Mouse (Mus musculus) cerebellum, adult 2 months (tissue): ENCODE measurements around the gene Mast1. TPM values are rescaled to one million over a fixed set of nuclear protein-coding genes. Genes with fewer than 3 reads are reported as not detected.

Experiments
- DNase-seq, 2 experiments: peaks; one replicate each; pipeline ENCODE4 v3.0.0; 2021
- H3K27ac ChIP-seq: fragments of 200-500 bp; 2 replicates; pipeline ENCODE4 v1.5.1; 2012; ENCODE audit warnings: low read length, control low read depth, inconsistent platforms; ENCODE audit not compliant: insufficient read depth
- H3K27me3 ChIP-seq: fragments of 200-500 bp; 2 replicates; pipeline ENCODE4 v1.6.1; 2012; ENCODE audit warnings: inconsistent platforms, mild to moderate bottlenecking, low read length, moderate library complexity; ENCODE audit not compliant: control insufficient read depth, insufficient read depth
- H3K4me1 ChIP-seq: fragments of 200-500 bp; 2 replicates; pipeline ENCODE4 v1.6.1; 2011; ENCODE audit warnings: low read length; ENCODE audit not compliant: control insufficient read depth, insufficient read depth
- H3K4me3 ChIP-seq: fragments of 200-500 bp; replicated peaks from 2 replicates; pipeline ENCODE3; 2011; ENCODE audit warnings: mild to moderate bottlenecking, low read depth, low read length, control low read depth; ENCODE audit not compliant: insufficient read depth
- CTCF ChIP-seq: fragments of 200-500 bp; IDR thresholded peaks from 2 replicates; pipeline ENCODE4 v1.5.1; 2011; ENCODE audit warnings: low read depth, mild to moderate bottlenecking, control low read depth, low read length, moderate library complexity, borderline replicate concordance; ENCODE audit not compliant: insufficient read depth
- POLR2A ChIP-seq: fragments of 200-500 bp; IDR thresholded peaks from 2 replicates; pipeline ENCODE4 v1.6.1; 2011; ENCODE audit warnings: low read length, control low read depth, borderline replicate concordance; ENCODE audit not compliant: insufficient read depth
- WGBS: fragments of 180-500 bp; shearing (Covaris S2); methylation state at CpG from one replicate; pipeline ENCODE4 v1.1.7; 2018; 5-methylcytosine and 5-hydroxymethylcytosine counted together
- polyA plus RNA-seq: library from polyadenylated mRNA; depleted of rRNA; stranded (reverse); fragments of >200 nt; gene quantifications from 2 replicates; pipeline ENCODE4 v1.2.3, GENCODE M21; 2012; rRNA removed

Gene Mast1
- polyA plus RNA-seq, 1 experiment = 115 TPM

GRCm38 (mm10) chr8:84874339-84874738 lies 62.8 kb downstream of the Mast1 start:
- Histone ChIP-seq H3K27me3 (no peaks in the 10 kb centered on the region), H3K4me3 (no peak overlapping the region), H3K4me1 (peaks cover 9% of the 10 kb centered on the region), H3K27ac (no peak overlapping the region)
- DNase-seq = no peak
- 97% methylated on average over 3 of the region's 3 CpGs for WGBS
- no peak for TF ChIP-seq POLR2A
- TF ChIP-seq CTCF = no peak

- Histone ChIP-seq H3K4me3 (no peak overlapping the region), H3K27me3 (no peaks in the 10 kb centered on the region), H3K27ac (no peak overlapping the region), H3K4me1 (peaks cover 9% of the 10 kb centered on the region)
- TF ChIP-seq POLR2A (no peak), CTCF (no peak)
- 94% methylated on average over 4 of the region's 4 CpGs for WGBS
- no peak for DNase-seq
These were observed 64.1 kb downstream of the Mast1 start for GRCm38 (mm10) chr8:84873016-84873415.

- H3K27ac ChIP-seq = no peak overlapping the region
- peak in 1 of 2 experiments; percentile 29 for DNase-seq
- WGBS = 7% methylated on average over 54 of the region's 54 CpGs
- H3K4me1 ChIP-seq = peaks cover 6% of the 10 kb centered on the region
- peak overlapping the region; percentile 56 for H3K4me3 ChIP-seq
- no peak for TF ChIP-seq CTCF
- TF ChIP-seq POLR2A = no peak
- H3K27me3 ChIP-seq = no peaks in the 10 kb centered on the region
These were observed 64.7 kb downstream of the Mast1 start for GRCm38 (mm10) chr8:84872309-84872965.

GRCm38 (mm10) chr8:84871376-84872308 lies 65.5 kb downstream of the Mast1 start, which contains the start of gene Syce2:
Gene Syce2, plus strand, starts transcription at chr8:84872111.
- peak; percentile 61 to 62 for DNase-seq
- Histone ChIP-seq H3K27ac (no peak within 1 kb of the TSS), H3K27me3 (no peaks in the 10 kb centered on the region), H3K4me1 (peaks cover 3% of the 10 kb centered on the region; the same call in 1 of the 2 replicates), H3K4me3 (peak within 1 kb of the TSS; percentile 56)
- no peak for TF ChIP-seq CTCF
- TF ChIP-seq POLR2A = no peak
- 11% methylated on average over 43 of the region's 46 CpGs for WGBS

Other genes with a start within 250 kb of the Mast1 start
- 91.0 and 93.9 TPM in 2 replicates for gene Nacc1, start 249.5 kb downstream of the Mast1 start, polyA plus RNA-seq
- 1.7 TPM in 2 replicates for gene Lyl1, start 235.9 kb downstream of the Mast1 start, polyA plus RNA-seq
- 0.27 and 0.33 TPM in 2 replicates for gene G430095P16Rik, start 214.4 kb downstream of the Mast1 start, polyA plus RNA-seq
- 98.5 and 105 TPM in 2 replicates for gene Nfix, start 137.0 kb downstream of the Mast1 start, polyA plus RNA-seq
- 16.1 and 16.2 TPM in 2 replicates for gene Dand5, start 114.5 kb downstream of the Mast1 start, polyA plus RNA-seq
- 45.3 and 45.5 TPM in 2 replicates for gene Gadd45gip1, start 105.8 kb downstream of the Mast1 start, polyA plus RNA-seq
- 117 and 120 TPM in 2 replicates for gene Rad23a, start 96.7 kb downstream of the Mast1 start, polyA plus RNA-seq
- 343 and 394 TPM in 2 replicates for gene Calr, start 90.4 kb downstream of the Mast1 start, polyA plus RNA-seq
- gene Farsa, start 80.4 kb downstream of the Mast1 start, polyA plus RNA-seq = 69.9 and 72.0 TPM in 2 replicates
- gene Syce2, start 65.2 kb downstream of the Mast1 start, polyA plus RNA-seq = 6.0 and 7.5 TPM in 2 replicates
- gene Gcdh, start 43.4 kb downstream of the Mast1 start, polyA plus RNA-seq = 88.2 and 95.2 TPM in 2 replicates
- gene Klf1, start 35.4 kb downstream of the Mast1 start, polyA plus RNA-seq = 0.31 and 0.41 TPM in 2 replicates
- gene Dnase2a, start 28.8 kb downstream of the Mast1 start, polyA plus RNA-seq = 9.1 and 10.5 TPM in 2 replicates
- gene Rtbdn, start 9.6 kb upstream of the Mast1 start, polyA plus RNA-seq = 6.8 and 7.9 TPM in 2 replicates
- not detected in 2 replicates for gene Gm49661, start 32.1 kb upstream of the Mast1 start, polyA plus RNA-seq
- gene Prdx2, start 32.2 kb upstream of the Mast1 start, polyA plus RNA-seq = 345 and 351 TPM in 2 replicates
- gene Rnaseh2a, start 32.4 kb upstream of the Mast1 start, polyA plus RNA-seq = 58.7 and 61.5 TPM in 2 replicates
- 12.8 and 13.5 TPM in 2 replicates for gene Junb, start 41.4 kb upstream of the Mast1 start, polyA plus RNA-seq
- 14.1 and 14.2 TPM in 2 replicates for gene Hook2, start 53.2 kb upstream of the Mast1 start, polyA plus RNA-seq
- 0.06 and 0.07 TPM in 2 replicates for gene Best2, start 77.2 kb upstream of the Mast1 start, polyA plus RNA-seq
- gene Asna1, start 87.9 kb upstream of the Mast1 start, polyA plus RNA-seq = 291 and 296 TPM in 2 replicates
- gene Trir, start 89.5 kb upstream of the Mast1 start, polyA plus RNA-seq = 138 and 150 TPM in 2 replicates
- gene Tnpo2, start 99.6 kb upstream of the Mast1 start, polyA plus RNA-seq = 92.0 and 97.9 TPM in 2 replicates
- gene Fbxw9, start 122.7 kb upstream of the Mast1 start, polyA plus RNA-seq = 27.7 and 29.3 TPM in 2 replicates
- 1.3 TPM in 1 of 2 replicates, not detected in the other for gene Gm5741, start 130.6 kb upstream of the Mast1 start, polyA plus RNA-seq
- gene Dhps, start 134.4 kb upstream of the Mast1 start, polyA plus RNA-seq = 69.7 and 71.6 TPM in 2 replicates
- gene Wdr83os, start 143.4 kb upstream of the Mast1 start, polyA plus RNA-seq = 98.0 and 102 TPM in 2 replicates
- 54.4 and 54.9 TPM in 2 replicates for gene Wdr83, start 143.9 kb upstream of the Mast1 start, polyA plus RNA-seq
- gene Man2b1, start 145.9 kb upstream of the Mast1 start, polyA plus RNA-seq = 34.7 and 35.7 TPM in 2 replicates
- 4.5 and 4.8 TPM in 2 replicates for gene Zfp791, start 185.7 kb upstream of the Mast1 start, polyA plus RNA-seq
- not detected in 2 replicates for gene Cks1brt, start 214.6 kb upstream of the Mast1 start, polyA plus RNA-seq